ENCODE assay signal across 8 mouse cellular contexts in the genomic region with DNA sequence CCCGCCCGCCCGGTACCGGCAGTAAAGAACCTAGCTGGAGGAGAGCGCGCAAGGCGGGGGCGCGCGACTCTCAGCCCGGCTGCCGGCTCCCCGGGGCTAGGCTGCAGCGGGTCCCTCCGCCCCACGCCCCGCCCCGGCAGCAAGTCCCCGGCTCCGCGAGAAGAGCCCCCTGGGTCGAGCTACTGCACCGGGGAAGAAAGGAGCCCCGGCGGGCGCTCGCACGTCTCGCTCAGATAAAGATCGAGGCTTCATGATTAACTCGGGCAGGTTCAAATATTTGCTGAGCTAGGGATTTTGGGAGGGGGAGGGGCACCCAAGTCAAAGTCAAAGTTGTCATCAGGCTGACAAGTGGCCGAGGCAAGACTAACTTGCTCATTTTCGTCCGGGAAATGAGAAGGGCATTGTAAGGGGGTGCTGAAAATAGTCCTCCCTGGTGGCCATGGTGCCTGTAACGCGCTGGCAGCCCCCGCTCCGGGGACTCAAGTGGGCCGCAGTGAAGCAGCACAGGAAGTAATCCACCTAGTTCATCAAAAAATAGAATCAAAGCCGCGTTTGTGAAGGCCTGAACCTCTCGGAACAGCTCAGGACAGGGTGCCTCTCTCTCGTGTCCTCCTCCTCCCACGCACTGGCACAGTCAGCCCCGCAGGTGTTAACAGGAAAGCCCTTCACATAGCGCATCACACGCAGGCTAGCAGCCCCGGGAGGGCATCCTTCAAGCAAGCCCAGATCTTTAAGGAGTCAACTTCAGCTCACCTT.
A peak's percentile ranks its signal among the peaks of the same experiment; 100 is the strongest.
DNase-seq lines count a peak whose midpoint lies in the region; ATAC-seq and TF ChIP-seq lines count a peak whose summit lies in the region.

No protein-coding gene starts in this region.

- WGBS in forebrain, postnatal 0 days = 1% methylated on average over 48 of the region's 48 CpGs
- 2% methylated on average over 48 of the region's 48 CpGs for WGBS in hindbrain, postnatal 0 days

- no peak overlapping the region; the same call in 1 of the 2 replicates for H3K9ac ChIP-seq in ES-E14 (ENCODE audit: insufficient read depth, low read depth, low read length, poor library complexity, severe bottlenecking)
- H3K9ac ChIP-seq in forebrain, postnatal 0 days = peak overlapping the region; percentile 78
- H3K9ac ChIP-seq in hindbrain, postnatal 0 days (replicated peaks; ENCODE audit: low read length) = peak overlapping the region; percentile 78

- in situ Hi-C loops in ES-E14 (cut with MboI; ENCODE audit: low sequenced_read_pairs in 2 of 2, unreplicated experiment in 2 of 2) = no loop called here

- no peaks in the 10 kb centered on the region for H3K36me3 ChIP-seq in ES-E14 (ENCODE audit: control insufficient read depth, insufficient read depth, low read length, poor library complexity, severe bottlenecking)
- H3K36me3 ChIP-seq in forebrain, postnatal 0 days (ENCODE audit: insufficient read depth) = peaks cover under 1% of the 10 kb centered on the region; the same call in 1 of the 2 replicates
- H3K36me3 ChIP-seq in hindbrain, postnatal 0 days (ENCODE audit: insufficient read depth, low read length) = peaks cover 3% of the 10 kb centered on the region; the same call in 1 of the 2 replicates

- intact Hi-C loops in left cerebral cortex, postnatal 14 days (cut with DNase I) = loop anchor here (2.0 to 5.0 kb wide), 6 partner anchors 184 to 847 kb away; no protein-coding TSS in a partner anchor

- peaks cover 0 to 7% of the 10 kb centered on the region in 2 experiments; a peak in 1 of 4 replicates for H3K4me1 ChIP-seq in ES-E14 (ENCODE audit: control insufficient read depth in 2 of 2, insufficient read depth in 2 of 2, low read length in 2 of 2, poor library complexity in 1 of 2)
- H3K4me1 ChIP-seq in forebrain, postnatal 0 days (ENCODE audit: insufficient read depth) = peaks cover 17% of the 10 kb centered on the region
- peaks cover 11% of the 10 kb centered on the region; the same call in 1 of the 2 replicates for H3K4me1 ChIP-seq in hindbrain, postnatal 0 days (ENCODE audit: insufficient read depth, low read length)

- H3K4me3 ChIP-seq in ES-E14 (ENCODE audit: insufficient read depth in 1 of 2, low read depth in 1 of 2, low read length in 2 of 2, poor library complexity in 1 of 2, severe bottlenecking in 1 of 2) = peak overlapping the region; percentile 57 to 68
- peak overlapping the region; percentile 57 for H3K4me3 ChIP-seq in forebrain, postnatal 0 days (ENCODE audit: low read depth, low read length)
- peak overlapping the region; percentile 68 for H3K4me3 ChIP-seq in hindbrain, postnatal 0 days (ENCODE audit: low read length)

- peak overlapping the region; percentile 93 for H3K4me2 ChIP-seq in forebrain, postnatal 0 days (ENCODE audit: low read depth)
- peak overlapping the region; percentile 98 for H3K4me2 ChIP-seq in hindbrain, postnatal 0 days (ENCODE audit: low read depth, low read length)

- H3K27me3 ChIP-seq in forebrain, postnatal 0 days (ENCODE audit: insufficient read depth, low read length) = no peaks in the 10 kb centered on the region
- H3K27me3 ChIP-seq in hindbrain, postnatal 0 days (ENCODE audit: insufficient read depth, low read length) = no peaks in the 10 kb centered on the region

- TF ChIP-seq CTCF in forebrain, postnatal 0 days (IDR thresholded peaks at IDR 0.05; ENCODE audit: low read depth) = no peak
- TF ChIP-seq CTCF in hindbrain, postnatal 0 days (IDR thresholded peaks at IDR 0.05; ENCODE audit: low read depth) = no peak

- H3K9me3 ChIP-seq in ES-E14 (ENCODE audit: control insufficient read depth, insufficient read depth, low read depth, low read length) = no peaks in the 10 kb centered on the region
- no peaks in the 10 kb centered on the region for H3K9me3 ChIP-seq in forebrain, postnatal 0 days (ENCODE audit: low read length)
- H3K9me3 ChIP-seq in hindbrain, postnatal 0 days (ENCODE audit: low read length) = no peaks in the 10 kb centered on the region

- no peak overlapping the region for H3K27ac ChIP-seq in ES-E14 (ENCODE audit: insufficient read depth, low read depth, low read length, poor library complexity, severe bottlenecking)
- H3K27ac ChIP-seq in forebrain, postnatal 0 days (ENCODE audit: low read depth, low read length) = peak overlapping the region; percentile 45
- peak overlapping the region; percentile 90 for H3K27ac ChIP-seq in hindbrain, postnatal 0 days

- peak; percentile 16 for ATAC-seq in forebrain, postnatal 0 days
- peak; percentile 30 for ATAC-seq in hindbrain, postnatal 0 days

- DNase-seq in ES-E14 (ENCODE audit: low read depth, low spot score) = peak; percentile 37
- DNase-seq in c-Kit-positive CD71-positive TER-119-positive erythroid progenitor cells, embryonic 14.5 days (ENCODE audit: low spot score) = peak; percentile 53
- peak; percentile 58 for DNase-seq in forebrain, postnatal 0 days
- DNase-seq in hindbrain, postnatal 0 days (ENCODE audit: low spot score) = peak; percentile 50
- peak; percentile 64 to 65 for DNase-seq in left cerebral cortex, postnatal 14 days (ENCODE audit: low spot score in 2 of 2)
- DNase-seq in mesoderm, embryonic 11.5 days (ENCODE audit: low read depth, low spot score) = peak; percentile 61
- peak; percentile 79 for DNase-seq in right cerebral cortex, postnatal 25 days
- DNase-seq in urinary bladder, postnatal 25 days (ENCODE audit: low spot score) = peak; percentile 72

TF ChIP-seq in ES-E14, 5 proteins besides CTCF, POLR2A, EP300 and RAD21:
- TF ChIP-seq MAFK (IDR thresholded peaks at IDR 0.05; ENCODE audit: insufficient read depth, low read depth, low read length) (peak; percentile 97), ZNF384 (IDR thresholded peaks at IDR 0.05; ENCODE audit: low read depth, low read length) (no peak)
